Mouse (Mus musculus): ENCODE measurements around the gene Trim44. TPM values are rescaled to one million over a fixed set of nuclear protein-coding genes. Genes with fewer than 3 reads are reported as not detected.

Gene Trim44
- polyA plus RNA-seq (2012; fragmentation: generic; extraction: Trizol): 1 to 10 TPM in 1 of 2 experiments, under 1 TPM in 1; 0.39 to 5.0 TPM

GRCm38 (mm10) chr2:102407363-102408184, at the start of gene Trim44:
TSS of gene Trim44 (minus strand) at chr2:102407828.

GRCm38 (mm10) chr2:102451671-102452549, 44.3 kb upstream of the Trim44 start, which contains the start of gene Fjx1:
TSS of gene Fjx1 (minus strand) at chr2:102452499.

Other genes with a start within 250 kb of the Trim44 start
- gene Ldlrad3, start 221.4 kb downstream of the Trim44 start, polyA plus RNA-seq (2012; fragmentation: generic; extraction: Trizol): 10 to 100 TPM in 1 of 2 experiments, under 1 TPM in 1; 0.97 to 14.7 TPM
- under 1 TPM; 0.22 to 0.67 TPM for gene Fjx1, start 44.7 kb upstream of the Trim44 start, polyA plus RNA-seq (2012; fragmentation: generic; extraction: Trizol)
- under 1 TPM in 1 of 2 experiments, not detected in 1; 0.09 TPM for gene Pamr1, start 142.2 kb upstream of the Trim44 start, polyA plus RNA-seq (2012; fragmentation: generic; extraction: Trizol)